Mouse (Mus musculus): Measurements from ENCODE around the gene Acsbg1. TPM values are rescaled to one million over a fixed set of nuclear protein-coding genes. Genes with fewer than 3 reads are reported as not detected.

Gene Acsbg1
- total and polyA plus RNA-seq, 2 experiments from 2014 or later, result 0.07 to 0.69 TPM

- Histone ChIP-seq H3K27ac (ENCODE audit: low read depth) (peak overlapping the region; percentile 89), H3K27me3 (ENCODE audit: control insufficient read depth, insufficient read depth, low read length) (no peaks in the 10 kb centered on the region), H3K4me1 (ENCODE audit: control insufficient read depth, insufficient read depth) (peaks cover 37% of the 10 kb centered on the region), H3K36me3 (replicated peaks; ENCODE audit: control insufficient read depth, insufficient read depth, low read length) (0 out of 2 replicates have a peak, but pooled peaks cover 8% of the 10 kb centered on the region), H3K4me3 (ENCODE audit: low read depth, low read length) (0 out of 2 replicates have a peak overlapping the region, but pooled peaks have one; percentile 93), H3K9ac (replicated peaks; ENCODE audit: low read depth, low read length) (0 out of 2 replicates have a peak overlapping the region, but pooled peaks have one; percentile 22), H3K9me3 (replicated peaks; ENCODE audit: control insufficient read depth, low read length) (no peaks in the 10 kb centered on the region), H3K4me2 (ENCODE audit: low read depth, low read length) (peak overlapping the region; percentile 80)
- ATAC-seq (ENCODE audit: insufficient read depth, low read depth) (no peak), DNase-seq (ENCODE audit: low spot score) (peak; percentile 49)
- 80% methylated on average over 2 of the region's 2 CpGs for WGBS
- TF ChIP-seq CTCF (IDR thresholded peaks at IDR 0.05; ENCODE audit: low read depth) (no peak), EP300 (IDR thresholded peaks at IDR 0.05; ENCODE audit: low read depth) (no peak)
Measured at GRCm38 (mm10) chr9:54702581-54702980, 40.9 kb upstream of the Acsbg1 start.

DNA sequence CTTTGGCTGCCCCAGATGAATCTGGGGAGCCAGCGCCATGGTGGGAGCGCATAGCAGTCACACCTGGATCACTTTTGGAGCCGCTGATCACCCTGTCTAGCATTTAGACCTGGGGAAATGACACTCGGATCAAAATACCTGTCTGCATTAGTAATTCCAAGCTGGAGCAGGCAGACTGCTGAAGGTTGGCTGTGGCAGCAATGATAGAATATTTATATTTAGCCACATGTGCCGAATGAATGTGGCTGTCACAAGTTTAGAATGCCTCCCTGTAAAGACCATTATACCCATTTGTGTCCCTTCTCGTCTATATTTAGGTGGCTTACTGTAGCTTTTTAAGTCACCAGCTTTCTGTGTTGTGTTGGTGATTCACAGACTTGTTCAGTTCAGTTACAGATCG lies 39.1 kb upstream of the Acsbg1 start:
- H3K9ac ChIP-seq (replicated peaks; ENCODE audit: low read depth, low read length), result peak overlapping the region; percentile 83
- H3K27ac ChIP-seq (ENCODE audit: low read depth), result peak overlapping the region; percentile 89
- ATAC-seq (ENCODE audit: insufficient read depth, low read depth) (peak; percentile 46; the same call in 1 of the 2 replicates), DNase-seq (ENCODE audit: low spot score) (peak; percentile 83)
- peaks cover 32% of the 10 kb centered on the region for H3K4me1 ChIP-seq (ENCODE audit: control insufficient read depth, insufficient read depth)
- H3K27me3 ChIP-seq (ENCODE audit: control insufficient read depth, insufficient read depth, low read length), result no peaks in the 10 kb centered on the region
- H3K9me3 ChIP-seq (replicated peaks; ENCODE audit: control insufficient read depth, low read length), result no peaks in the 10 kb centered on the region
- peak overlapping the region; percentile 93 for H3K4me3 ChIP-seq (ENCODE audit: low read depth, low read length)
- peak overlapping the region; percentile 80 for H3K4me2 ChIP-seq (ENCODE audit: low read depth, low read length)
- no peak for TF ChIP-seq CTCF (IDR thresholded peaks at IDR 0.05; ENCODE audit: low read depth)
- no peak for TF ChIP-seq EP300 (IDR thresholded peaks at IDR 0.05; ENCODE audit: low read depth)
- H3K36me3 ChIP-seq (replicated peaks; ENCODE audit: control insufficient read depth, insufficient read depth, low read length), result no peaks in the 10 kb centered on the region
- WGBS, result 37% methylated on average over 7 of the region's 7 CpGs

- Histone ChIP-seq H3K9me3 (replicated peaks; ENCODE audit: control insufficient read depth, low read length) (no peaks in the 10 kb centered on the region), H3K4me2 (ENCODE audit: low read depth, low read length) (peak overlapping the region; percentile 80), H3K4me3 (ENCODE audit: low read depth, low read length) (peak overlapping the region; percentile 93), H3K27ac (ENCODE audit: low read depth) (peak overlapping the region; percentile 89), H3K27me3 (ENCODE audit: control insufficient read depth, insufficient read depth, low read length) (no peaks in the 10 kb centered on the region), H3K4me1 (ENCODE audit: control insufficient read depth, insufficient read depth) (peaks cover 32% of the 10 kb centered on the region), H3K9ac (replicated peaks; ENCODE audit: low read depth, low read length) (peak overlapping the region; percentile 83), H3K36me3 (replicated peaks; ENCODE audit: control insufficient read depth, insufficient read depth, low read length) (no peaks in the 10 kb centered on the region)
- whole genome bisulfite sequencing, result 8% methylated on average over 9 of the region's 9 CpGs
- 0 out of 2 replicates have a peak, but pooled peaks have one; percentile 1 for ATAC-seq (ENCODE audit: insufficient read depth, low read depth)
- no peak for DNase-seq (ENCODE audit: low spot score)
- TF ChIP-seq EP300 (IDR thresholded peaks at IDR 0.05; ENCODE audit: low read depth) (no peak), CTCF (IDR thresholded peaks at IDR 0.05; ENCODE audit: low read depth) (no peak)
Measured at GRCm38 (mm10) chr9:54700174-54700475, 38.5 kb upstream of the Acsbg1 start.

- H3K4me1 ChIP-seq (ENCODE audit: control insufficient read depth, insufficient read depth), result peaks cover 32% of the 10 kb centered on the region
- WGBS, result under 1% methylated on average over 86 of the region's 92 CpGs
- TF ChIP-seq EP300 (IDR thresholded peaks at IDR 0.05; ENCODE audit: low read depth) (0 out of 2 replicates have a peak, but pooled peaks have one; percentile 46), CTCF (IDR thresholded peaks at IDR 0.05; ENCODE audit: low read depth) (no peak)
Measured at GRCm38 (mm10) chr9:54699345-54700173, 37.9 kb upstream of the Acsbg1 start.

DNA sequence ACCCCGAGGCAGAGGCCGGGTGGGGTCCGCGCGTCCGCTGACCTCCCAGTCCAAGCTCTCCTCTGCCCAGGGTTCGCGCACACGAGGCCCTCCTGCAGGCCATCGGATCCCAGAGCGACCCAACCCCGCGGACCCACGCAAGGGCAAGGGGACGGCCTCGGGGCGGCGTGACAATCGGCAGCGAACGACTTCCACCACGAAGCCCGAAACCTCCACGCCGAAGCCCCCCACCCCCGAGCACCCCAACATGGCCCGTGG lies 37.3 kb upstream of the Acsbg1 start:
- TF ChIP-seq EP300 (IDR thresholded peaks at IDR 0.05; ENCODE audit: low read depth) (no peak), CTCF (IDR thresholded peaks at IDR 0.05; ENCODE audit: low read depth) (no peak)
- peak; percentile 21 for ATAC-seq (ENCODE audit: insufficient read depth, low read depth)
- 6% methylated on average over 27 of the region's 27 CpGs for WGBS

More at GRCm38 (mm10) chr9:54699345-54700173, 37.9 kb upstream of the Acsbg1 start:
- Histone ChIP-seq H3K27me3 (ENCODE audit: control insufficient read depth, insufficient read depth, low read length) (no peaks in the 10 kb centered on the region), H3K27ac (ENCODE audit: low read depth) (peak overlapping the region; percentile 89), H3K9ac (replicated peaks; ENCODE audit: low read depth, low read length) (peak overlapping the region; percentile 83), H3K36me3 (replicated peaks; ENCODE audit: control insufficient read depth, insufficient read depth, low read length) (no peaks in the 10 kb centered on the region), H3K9me3 (replicated peaks; ENCODE audit: control insufficient read depth, low read length) (no peaks in the 10 kb centered on the region), H3K4me3 (ENCODE audit: low read depth, low read length) (peak overlapping the region; percentile 93), H3K4me2 (ENCODE audit: low read depth, low read length) (peak overlapping the region; percentile 80)
- peak; percentile 53 for ATAC-seq (ENCODE audit: insufficient read depth, low read depth)
- DNase-seq (ENCODE audit: low spot score), result peak; percentile 65

More for the DNA sequence above, 37.3 kb upstream of the Acsbg1 start:
- no peak for DNase-seq (ENCODE audit: low spot score)
- no peaks in the 10 kb centered on the region for H3K36me3 ChIP-seq (replicated peaks; ENCODE audit: control insufficient read depth, insufficient read depth, low read length)
- peak overlapping the region; percentile 93 for H3K4me3 ChIP-seq (ENCODE audit: low read depth, low read length)
- H3K27ac ChIP-seq (ENCODE audit: low read depth), result peak overlapping the region; percentile 89
- H3K9ac ChIP-seq (replicated peaks; ENCODE audit: low read depth, low read length), result peak overlapping the region; percentile 83
- peaks cover 27% of the 10 kb centered on the region for H3K4me1 ChIP-seq (ENCODE audit: control insufficient read depth, insufficient read depth)
- no peaks in the 10 kb centered on the region for H3K27me3 ChIP-seq (ENCODE audit: control insufficient read depth, insufficient read depth, low read length)
- no peaks in the 10 kb centered on the region for H3K9me3 ChIP-seq (replicated peaks; ENCODE audit: control insufficient read depth, low read length)
- peak overlapping the region; percentile 80 for H3K4me2 ChIP-seq (ENCODE audit: low read depth, low read length)

All from heart, postnatal 0 days (tissue).